Mouse (Mus musculus): Measurements from ENCODE around the gene Clca4a.
"Not testable (repeated sequence)": the region's sequence is repeated elsewhere in the genome, so short reads cannot be mapped to it uniquely, and the experiment has no call there.

Gene Clca4a
- long read RNA-seq, experiment 1 = 0 reads
- long read RNA-seq, experiment 2 = 0 reads

GRCm38 (mm10) chr3:144974945-144975344 is at the start of gene Clca4a:
Gene Clca4a (minus strand): TSS chr3:144975045.
- intact Hi-C loops (cut with DNase I) = no loop called here

DNA sequence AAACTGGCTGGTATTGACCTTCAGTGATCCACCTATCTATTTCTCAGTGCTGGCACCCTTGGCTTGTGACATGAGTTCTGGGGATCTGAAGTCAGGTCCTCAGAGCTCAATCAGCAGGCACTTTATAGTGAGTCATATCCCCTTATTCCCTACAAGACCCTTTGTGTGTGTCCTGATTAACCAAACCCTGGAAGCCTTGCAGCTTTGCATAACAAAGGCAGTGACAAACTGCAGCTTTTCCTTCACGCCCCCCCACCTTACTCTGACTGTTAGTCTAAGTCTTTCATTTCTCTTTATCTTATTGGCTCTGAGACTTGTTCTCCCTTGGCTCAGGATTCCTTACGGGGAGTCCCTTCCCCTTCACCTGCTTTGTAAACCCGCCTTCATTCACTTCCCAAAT is 43.0 kb upstream of the Clca4a start:
- intact Hi-C loops (cut with DNase I) = no loop called here

DNA sequence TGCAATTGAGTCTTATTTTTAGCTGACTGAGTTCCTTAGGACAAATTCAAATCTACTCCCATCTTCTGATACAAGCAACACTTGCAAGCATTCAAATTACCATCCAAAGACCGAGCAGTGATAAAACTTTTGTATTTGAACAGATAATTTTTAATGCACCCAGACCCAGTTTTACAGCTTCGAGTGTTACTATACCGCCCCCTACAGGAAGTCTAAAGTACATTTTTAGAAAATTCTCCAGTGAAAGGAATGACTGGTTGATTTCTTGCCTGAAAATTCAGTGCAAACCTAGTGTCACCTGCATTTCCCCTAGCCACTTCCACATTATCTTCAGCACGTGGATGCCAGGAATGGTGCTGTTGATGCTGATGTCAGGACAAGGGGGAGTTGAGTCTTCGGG is 29.6 kb upstream of the Clca4a start:
- intact Hi-C loops (cut with DNase I) = loop anchor here (10.0 kb wide), 1 partner anchor 180 kb away; no protein-coding TSS in a partner anchor

DNA sequence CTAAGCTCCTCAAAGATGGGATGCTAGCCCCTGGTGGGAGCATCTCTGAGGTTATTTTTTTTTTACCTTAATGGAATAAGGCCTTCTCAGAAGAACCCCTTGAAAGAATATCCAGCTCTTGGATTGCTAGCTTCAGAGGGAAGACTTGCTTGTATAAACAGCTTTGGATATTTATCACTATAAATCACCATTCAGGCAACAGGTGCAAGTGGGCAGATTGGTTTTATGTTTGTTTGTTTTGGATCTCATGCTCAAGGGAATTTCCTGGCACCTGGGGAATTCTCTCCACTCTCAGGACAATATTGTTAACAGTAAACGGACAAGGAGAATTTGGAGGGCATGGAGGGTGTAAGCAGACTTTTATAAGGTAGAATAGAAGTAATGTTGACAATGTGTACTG is 26.1 kb upstream of the Clca4a start:
- intact Hi-C loops (cut with DNase I) = loop anchor here (10.0 kb wide), 1 partner anchor 176 kb away; no protein-coding TSS in a partner anchor

GRCm38 (mm10) chr3:144993055-144993454 is 18.2 kb upstream of the Clca4a start:
- intact Hi-C loops (cut with DNase I) = no loop called here

DNA sequence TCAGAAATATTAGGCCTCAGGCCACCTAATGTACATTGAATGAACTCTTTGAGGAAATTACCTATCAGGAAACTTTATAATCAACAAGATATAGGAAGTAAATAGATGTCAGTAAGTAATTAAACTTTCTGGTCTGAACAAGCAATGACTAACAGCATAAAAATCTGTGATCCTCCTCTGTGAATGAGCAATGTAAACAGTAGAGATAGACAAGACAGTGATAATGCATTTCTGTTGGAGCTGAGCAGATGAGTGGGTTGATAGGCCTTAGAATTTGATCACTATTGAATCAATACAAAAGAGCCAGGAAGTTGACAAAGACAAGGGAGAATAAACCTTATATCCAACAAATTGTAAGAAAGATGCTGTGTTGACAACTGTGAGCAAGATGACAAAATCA is 17.8 kb upstream of the Clca4a start:
- intact Hi-C loops (cut with DNase I) = no loop called here

GRCm38 (mm10) chr3:144985890-144986289 is 11.0 kb upstream of the Clca4a start:
- intact Hi-C loops (cut with DNase I) = no loop called here

DNA sequence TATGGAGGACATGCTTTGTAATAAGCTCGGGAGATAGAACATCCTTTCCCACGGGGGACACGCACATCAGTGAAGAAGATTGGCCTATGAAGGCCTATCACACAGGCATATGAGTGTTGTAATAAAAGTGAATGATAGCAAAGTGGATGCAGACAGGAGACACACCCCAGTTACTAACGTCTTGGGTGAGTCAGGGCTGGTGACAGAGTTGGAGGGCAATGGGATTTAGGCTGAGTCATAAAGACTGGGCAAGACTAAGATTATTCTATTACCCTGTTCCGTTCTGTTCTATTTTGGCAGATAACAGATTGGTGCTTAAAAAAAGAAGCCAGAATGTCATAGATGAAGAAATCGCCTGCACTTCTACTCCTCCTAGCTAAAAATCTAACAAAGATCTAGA is 5.7 kb upstream of the Clca4a start:
- intact Hi-C loops (cut with DNase I) = no loop called here

- intact Hi-C loops (cut with DNase I) = no loop called here
These were observed 2.8 kb upstream of the Clca4a start for GRCm38 (mm10) chr3:144977631-144978030.

GRCm38 (mm10) chr3:144976091-144976490 is 1.2 kb upstream of the Clca4a start:
- intact Hi-C loops (cut with DNase I) = no loop called here

DNA sequence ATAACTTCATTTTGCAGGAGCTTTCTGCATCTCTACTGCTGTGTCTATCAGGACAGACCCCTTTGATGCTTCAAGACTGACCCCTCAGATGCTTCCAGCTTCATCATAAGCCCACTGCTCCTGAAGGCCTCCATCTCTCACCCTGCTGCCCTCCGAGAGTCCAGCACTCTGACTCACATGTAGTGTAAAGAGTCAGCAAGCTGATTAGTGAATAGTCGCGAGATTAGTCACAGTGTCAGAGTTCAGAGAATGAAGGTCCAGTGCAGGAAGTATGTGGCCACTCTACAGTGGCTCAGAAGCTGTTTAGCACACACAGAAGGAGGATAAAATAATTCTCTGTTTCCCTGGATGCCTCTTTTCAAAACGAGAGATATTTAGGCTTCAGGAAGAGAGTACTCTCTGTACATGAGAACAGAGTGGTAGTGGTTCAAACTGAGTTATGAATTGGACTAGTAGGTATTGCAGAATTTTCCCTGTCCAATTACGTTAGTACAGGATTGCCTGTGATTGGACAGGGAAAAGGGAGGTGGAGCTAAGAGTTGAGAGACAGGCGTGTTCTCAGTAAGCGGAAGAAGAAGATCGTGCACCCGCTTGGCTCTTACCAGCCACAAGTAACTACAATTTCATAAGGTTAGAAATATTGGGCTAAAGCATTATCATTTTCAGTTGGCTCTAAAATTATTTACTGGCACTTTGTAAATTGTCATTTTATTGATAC is 3.1 kb downstream of the Clca4a start:
- intact Hi-C loops (cut with DNase I) = no loop called here

DNA sequence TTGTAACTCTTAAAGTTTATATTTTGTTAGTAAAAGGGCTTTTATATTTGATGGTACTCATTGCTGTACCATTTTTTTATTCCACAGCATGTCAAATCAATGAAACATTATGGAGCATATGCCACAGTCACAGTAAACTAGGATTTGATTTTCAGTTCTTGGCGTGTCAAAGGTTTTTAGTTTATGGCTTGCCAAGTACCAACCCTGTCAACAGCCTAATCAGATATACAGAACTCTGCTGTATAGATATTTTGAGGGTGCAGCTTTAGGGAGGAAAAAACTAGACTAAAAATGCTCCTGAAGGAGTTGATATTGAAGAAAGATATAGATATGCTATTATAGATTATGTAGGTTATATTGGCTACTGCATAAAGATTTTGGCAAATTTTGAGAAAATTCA is 5.1 kb downstream of the Clca4a start:
- intact Hi-C loops (cut with DNase I) = no loop called here

DNA sequence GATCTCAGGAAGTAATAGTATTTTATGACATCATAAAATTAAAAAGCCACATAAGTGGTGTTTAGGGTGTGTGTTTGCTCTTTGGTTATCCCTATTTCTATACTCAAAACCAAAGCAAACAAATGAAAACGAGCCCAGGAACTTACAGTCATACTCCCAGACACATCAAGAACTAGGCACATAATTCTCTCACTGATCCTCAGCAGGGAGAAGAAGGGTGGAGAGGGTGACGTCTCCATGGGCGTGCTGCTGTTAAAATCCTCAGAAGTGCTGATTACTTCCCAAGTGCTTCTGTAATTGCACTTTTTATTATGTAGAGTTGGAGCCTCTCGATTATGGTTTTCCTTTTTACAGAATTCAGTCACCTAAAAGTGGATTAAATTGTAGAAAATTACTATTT is 8.8 kb downstream of the Clca4a start:
- intact Hi-C loops (cut with DNase I) = no loop called here

- intact Hi-C loops (cut with DNase I) = loop anchor here (10.0 kb wide), 1 partner anchor 86 kb away; no protein-coding TSS in a partner anchor
These were observed 24.0 kb downstream of the Clca4a start for GRCm38 (mm10) chr3:144950829-144951228.

- intact Hi-C loops (cut with DNase I) = not testable (repeated sequence)
These were observed 27.5 kb downstream of the Clca4a start for GRCm38 (mm10) chr3:144947376-144947775.

GRCm38 (mm10) chr3:144933625-144934024 is 41.2 kb downstream of the Clca4a start:
- intact Hi-C loops (cut with DNase I) = not testable (repeated sequence)

GRCm38 (mm10) chr3:144933011-144933491 is 41.8 kb downstream of the Clca4a start:
- intact Hi-C loops (cut with DNase I) = no loop called here

- intact Hi-C loops (cut with DNase I) = no loop called here
These were observed 42.5 kb downstream of the Clca4a start, which contains the start of gene Clca4b for GRCm38 (mm10) chr3:144932335-144932734. Gene Clca4b (minus strand): TSS chr3:144932529.

DNA sequence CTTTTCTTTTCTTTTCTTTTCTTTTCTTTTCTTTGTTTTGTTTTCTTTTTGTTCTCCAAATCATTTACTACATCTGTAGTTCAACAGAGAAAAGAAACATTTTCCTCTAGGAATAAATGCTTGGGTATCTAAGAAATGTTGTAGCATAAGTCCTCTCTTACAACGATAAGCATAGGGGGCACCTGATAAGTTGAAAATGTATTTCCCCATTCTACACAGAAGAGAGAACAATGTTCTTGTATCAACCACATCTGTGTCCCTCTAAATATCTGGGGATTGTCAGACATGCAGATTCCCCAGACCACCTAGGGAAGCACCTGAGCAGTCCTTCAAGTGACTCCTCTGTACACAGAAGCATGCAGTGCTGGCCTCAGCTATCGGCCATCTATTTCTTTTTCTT is 60.8 kb downstream of the Clca4a start:
- intact Hi-C loops (cut with DNase I) = no loop called here

Data from adrenal gland (tissue).